Comparison of ENCODE assay signal across 8 mouse cellular contexts in the genomic region with DNA sequence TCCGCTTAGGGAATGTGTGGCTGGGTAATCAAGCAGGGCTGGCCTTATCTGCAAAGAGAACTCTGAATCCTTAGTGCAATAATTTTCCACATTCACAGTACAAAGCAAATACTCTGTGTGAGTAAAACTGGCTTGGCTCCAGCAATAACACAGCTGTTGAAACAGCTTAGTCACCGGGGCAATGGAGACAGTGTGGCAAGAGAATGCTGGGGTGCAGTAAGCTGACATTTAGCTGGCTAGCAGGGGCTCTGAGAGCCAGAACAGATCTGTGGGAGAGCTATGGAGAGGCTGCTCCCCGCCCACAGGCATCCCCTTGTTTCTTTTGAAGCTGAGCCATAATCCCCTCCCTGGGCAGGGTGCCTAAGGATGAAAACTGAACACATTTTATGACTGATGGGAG. TPM values are rescaled to one million over a fixed set of nuclear protein-coding genes. Genes with fewer than 3 reads are reported as not detected.
A peak's percentile ranks its signal among the peaks of the same experiment; 100 is the strongest.
DNase-seq lines count a peak whose midpoint lies in the region; ATAC-seq and TF ChIP-seq lines count a peak whose summit lies in the region.

No protein-coding gene starts in this region.

- H3K27me3 ChIP-seq in kidney, adult 2 months (replicated peaks; ENCODE audit: control insufficient read depth, insufficient read depth, low read length): no peaks in the 10 kb centered on the region
- no peaks in the 10 kb centered on the region for H3K27me3 ChIP-seq in midbrain, embryonic 13.5 days
- H3K27me3 ChIP-seq in stomach, postnatal 0 days (ENCODE audit: control insufficient read depth, insufficient read depth, low read length): no peaks in the 10 kb centered on the region

- 0 out of 2 replicates have a peak, but pooled peaks have one; percentile 16 for TF ChIP-seq POLR2A in embryonic fibroblast, embryonic 13.5 days (IDR thresholded peaks at IDR 0.05; ENCODE audit: low read depth, low read length)
- TF ChIP-seq POLR2A in kidney, adult 2 months (IDR thresholded peaks at IDR 0.05; ENCODE audit: low read depth, low read length): no peak

- no peak overlapping the region for H3K4me3 ChIP-seq in embryonic fibroblast, embryonic 13.5 days (ENCODE audit: insufficient read depth, low read length)
- no peak overlapping the region for H3K4me3 ChIP-seq in kidney, adult 2 months (ENCODE audit: insufficient read depth, low read depth, low read length)
- no peak overlapping the region for H3K4me3 ChIP-seq in midbrain, embryonic 13.5 days (replicated peaks)
- H3K4me3 ChIP-seq in stomach, postnatal 0 days (ENCODE audit: low read depth, low read length): no peak overlapping the region

- peak overlapping the region; percentile 5; the same call in 1 of the 2 replicates for H3K4me2 ChIP-seq in midbrain, embryonic 13.5 days (replicated peaks)
- no peak overlapping the region for H3K4me2 ChIP-seq in stomach, postnatal 0 days (replicated peaks; ENCODE audit: low read depth)

- 32% methylated on average over 3 of the region's 3 CpGs for WGBS in kidney, adult 2 months
- WGBS in midbrain, embryonic 13.5 days: 2% methylated on average over 3 of the region's 3 CpGs
- 5% methylated on average over 3 of the region's 3 CpGs for WGBS in stomach, postnatal 0 days

- no peak overlapping the region for H3K9ac ChIP-seq in midbrain, embryonic 13.5 days (replicated peaks)
- H3K9ac ChIP-seq in stomach, postnatal 0 days (ENCODE audit: low read length): no peak overlapping the region

- intact Hi-C loops in left cerebral cortex, postnatal 25 days (cut with DNase I): no loop called here

- no peaks in the 10 kb centered on the region; the same call in 1 of the 2 replicates for H3K36me3 ChIP-seq in kidney, adult 2 months (ENCODE audit: control insufficient read depth, insufficient read depth, low read length)
- H3K36me3 ChIP-seq in midbrain, embryonic 13.5 days: no peaks in the 10 kb centered on the region
- H3K36me3 ChIP-seq in stomach, postnatal 0 days (ENCODE audit: control insufficient read depth, insufficient read depth, low read length): no peaks in the 10 kb centered on the region

- TF ChIP-seq CTCF in embryonic fibroblast, embryonic 13.5 days (IDR thresholded peaks at IDR 0.05; ENCODE audit: borderline replicate concordance, insufficient read depth, low read length): no peak
- TF ChIP-seq CTCF in kidney, adult 2 months (conservative IDR thresholded peaks at IDR 0.05; ENCODE audit: insufficient read depth, insufficient read length, low read depth, low read length): no peak
- TF ChIP-seq CTCF in stomach, postnatal 0 days (IDR thresholded peaks at IDR 0.05; ENCODE audit: low read depth): no peak

- H3K9me3 ChIP-seq in midbrain, embryonic 13.5 days: no peaks in the 10 kb centered on the region
- H3K9me3 ChIP-seq in stomach, postnatal 0 days (ENCODE audit: control insufficient read depth, low read length): no peaks in the 10 kb centered on the region

- peak overlapping the region; percentile 97 for H3K27ac ChIP-seq in embryonic fibroblast, embryonic 13.5 days (ENCODE audit: insufficient read depth, low read length)
- no peak overlapping the region for H3K27ac ChIP-seq in kidney, adult 2 months (ENCODE audit: insufficient read depth, low read depth, low read length)
- H3K27ac ChIP-seq in midbrain, embryonic 13.5 days: peak overlapping the region; percentile 79
- H3K27ac ChIP-seq in stomach, postnatal 0 days (replicated peaks): peak overlapping the region; percentile 63; the same call in 1 of the 2 replicates

- peaks cover 13% of the 10 kb centered on the region for H3K4me1 ChIP-seq in embryonic fibroblast, embryonic 13.5 days (ENCODE audit: control insufficient read depth, insufficient read depth, low read length)
- peaks cover 8% of the 10 kb centered on the region for H3K4me1 ChIP-seq in kidney, adult 2 months (ENCODE audit: control insufficient read depth, insufficient read depth, low read length)
- H3K4me1 ChIP-seq in midbrain, embryonic 13.5 days (replicated peaks): peaks cover 30% of the 10 kb centered on the region
- 0 out of 2 replicates have a peak, but pooled peaks cover 4% of the 10 kb centered on the region for H3K4me1 ChIP-seq in stomach, postnatal 0 days (replicated peaks; ENCODE audit: control insufficient read depth, insufficient read depth)

- DNase-seq in adrenal gland, postnatal 4 days (ENCODE audit: low spot score in 2 of 2): peak; percentile 7 to 46
- DNase-seq in heart, adult 8-10 months (ENCODE audit: low spot score): peak; percentile 91
- DNase-seq in kidney, adult 2 months: peak; percentile 80
- peak; percentile 71 to 92 for DNase-seq in left cerebral cortex, postnatal 25 days (ENCODE audit: low spot score in 2 of 2)
- DNase-seq in stomach, postnatal 0 days (ENCODE audit: low spot score): peak; percentile 86

- peak; percentile 98 for ATAC-seq in midbrain, embryonic 13.5 days
- peak; percentile 99 for ATAC-seq in stomach, postnatal 0 days (ENCODE audit: low FRiP score, low TSS enrichment)
- ATAC-seq in inflammation-experienced regulatory T-cells, adult 6 months: no peak

- TF ChIP-seq EP300 in stomach, postnatal 0 days (optimal IDR thresholded peaks at IDR 0.05): no peak

RNA-seq across cellular contexts. Expression of a gene that starts 45.8 kb away (rescaled TPM):
- total RNA-seq in adrenal gland, postnatal 4 days (2021): 10 to 100 TPM; 68.6 to 76.4 TPM
- polyA plus RNA-seq in embryonic fibroblast, embryonic 13.5 days (2011; ENCODE audit: insufficient read length, low read depth, missing spikeins): 356 and 416 TPM in 2 replicates
- total RNA-seq in heart, adult 8-10 months (2022): 10 to 100 TPM; 33.5 to 43.9 (median 43.0) TPM
- polyA plus RNA-seq in kidney, adult 2 months (2012; rRNA removed): 70.4 and 85.6 TPM in 2 replicates
- 10 to 100 TPM; 40.4 to 46.6 TPM for total RNA-seq in left cerebral cortex, postnatal 25 days (2021)
- polyA plus RNA-seq in midbrain, embryonic 13.5 days (2015; fragmentation: Nextera tagmentation; extraction: Ambion mirVana): 101 and 125 TPM in 2 replicates
- 81.1 and 82.8 TPM in 2 replicates for polyA plus RNA-seq in stomach, postnatal 0 days (2015; fragmentation: Nextera tagmentation; extraction: Ambion mirVana)
- 100 to 1,000 TPM; 101 to 132 (median 113) TPM for polyA plus RNA-seq in inflammation-experienced regulatory T-cells, adult 6 months (2017; shearing (Covaris generic))

Comparison
In these comparisons a context has a peak if more than half of its experiments do, and no peak if none do; other contexts are left out.
1. DNase-seq: peak in every context shown above with its lines; median percentile 91 in heart, adult 8-10 months; 86 in stomach, postnatal 0 days; 82 in left cerebral cortex, postnatal 25 days; 80 in kidney, adult 2 months; 26 in adrenal gland, postnatal 4 days.